Comparison of ENCODE assay signal across 11 mouse cellular contexts in genomic region chr13:49020152-49020551, GRCm38 (mm10). TPM values are rescaled to one million over a fixed set of nuclear protein-coding genes. Genes with fewer than 3 reads are reported as not detected.
DNase-seq lines count a peak whose midpoint lies in the region; ATAC-seq and TF ChIP-seq lines count a peak whose summit lies in the region.
"Had no signal": no experiment of that assay in that cellular context is flagged by ENCODE, and none has a peak within 500 bp of the region (broad histone marks: within the 10 kb centered on the region; RNA-seq: fewer than 3 reads in every experiment).

No protein-coding gene starts in this region.

- H3K36me3 ChIP-seq in kidney, adult 2 months (ENCODE audit: control insufficient read depth, insufficient read depth, low read length) = no peaks in the 10 kb centered on the region
- no peaks in the 10 kb centered on the region for H3K36me3 ChIP-seq in kidney, embryonic 16.5 days (ENCODE audit: insufficient read depth, low read length)
- H3K36me3 ChIP-seq in heart, embryonic 12.5 days = no peaks in the 10 kb centered on the region
- H3K36me3 ChIP-seq: hindbrain, embryonic 15.5 days; lung, embryonic 15.5 days had no signal

- no peak overlapping the region for H3K4me3 ChIP-seq in kidney, adult 2 months (ENCODE audit: insufficient read depth, low read depth, low read length)
- H3K4me3 ChIP-seq in kidney, embryonic 16.5 days (ENCODE audit: low read length) = no peak overlapping the region
- H3K4me3 ChIP-seq in heart, embryonic 12.5 days = no peak overlapping the region
- H3K4me3 ChIP-seq: hindbrain, embryonic 15.5 days; lung, embryonic 15.5 days had no signal

- H3K9ac ChIP-seq in kidney, embryonic 16.5 days (replicated peaks; ENCODE audit: low read length) = no peak overlapping the region
- H3K9ac ChIP-seq in heart, embryonic 12.5 days = no peak overlapping the region
- H3K9ac ChIP-seq: hindbrain, embryonic 15.5 days; lung, embryonic 15.5 days had no signal

- intact Hi-C loops in left cerebral cortex, postnatal 14 days (cut with DNase I) = no loop called here

- TF ChIP-seq POLR2A in kidney, adult 2 months (IDR thresholded peaks at IDR 0.05; ENCODE audit: low read depth, low read length) = no peak

- 62% methylated on average over 5 of the region's 5 CpGs for WGBS in kidney, adult 2 months
- WGBS in kidney, embryonic 16.5 days = 66% methylated on average over 5 of the region's 5 CpGs
- 59% methylated on average over 5 of the region's 5 CpGs for WGBS in heart, embryonic 12.5 days

- peaks cover 7% of the 10 kb centered on the region for H3K9me3 ChIP-seq in kidney, embryonic 16.5 days (ENCODE audit: low read length)
- H3K9me3 ChIP-seq in heart, embryonic 12.5 days (replicated peaks) = peaks cover 9% of the 10 kb centered on the region
- H3K9me3 ChIP-seq: hindbrain, embryonic 15.5 days; lung, embryonic 15.5 days had no signal

- TF ChIP-seq CTCF in kidney, adult 2 months (conservative IDR thresholded peaks at IDR 0.05; ENCODE audit: insufficient read depth, insufficient read length, low read depth, low read length) = no peak

- H3K4me2 ChIP-seq in kidney, embryonic 16.5 days (replicated peaks; ENCODE audit: low read depth, low read length) = no peak overlapping the region
- no peak overlapping the region for H3K4me2 ChIP-seq in heart, embryonic 12.5 days
- H3K4me2 ChIP-seq: hindbrain, embryonic 15.5 days; lung, embryonic 15.5 days had no signal

- no peaks in the 10 kb centered on the region for H3K27me3 ChIP-seq in kidney, adult 2 months (replicated peaks; ENCODE audit: control insufficient read depth, insufficient read depth, low read length)
- no peaks in the 10 kb centered on the region for H3K27me3 ChIP-seq in kidney, embryonic 16.5 days (ENCODE audit: insufficient read depth, low read length)
- no peaks in the 10 kb centered on the region for H3K27me3 ChIP-seq in heart, embryonic 12.5 days (replicated peaks)
- H3K27me3 ChIP-seq: lung, embryonic 15.5 days; Patski had no signal

- H3K4me1 ChIP-seq in kidney, adult 2 months (ENCODE audit: control insufficient read depth, insufficient read depth, low read length) = peaks cover 5% of the 10 kb centered on the region; the same call in 1 of the 2 replicates
- peaks cover 19% of the 10 kb centered on the region for H3K4me1 ChIP-seq in kidney, embryonic 16.5 days (ENCODE audit: insufficient read depth, low read length)
- peaks cover 25% of the 10 kb centered on the region for H3K4me1 ChIP-seq in heart, embryonic 12.5 days (replicated peaks)

- peak; percentile 34 for DNase-seq in kidney, adult 2 months
- DNase-seq in brain, adult 2 months (ENCODE audit: low read depth, low spot score) = peak; percentile 59
- DNase-seq in Muller cell, postnatal 12 days (ENCODE audit: inconsistent ontology term) = no peak
- no peak for DNase-seq in left cerebral cortex, postnatal 14 days (ENCODE audit: low spot score in 2 of 2)
- DNase-seq in layer of hippocampus, postnatal 36 days = no peak

- no peak for ATAC-seq in kidney, embryonic 16.5 days (ENCODE audit: low FRiP score, low TSS enrichment)
- ATAC-seq in heart, embryonic 12.5 days (ENCODE audit: insufficient number of reproducible peaks, low FRiP score) = peak; percentile 79
- peak; percentile 46 for ATAC-seq in megakaryocyte progenitor cell, adult 5-6 weeks (replicated peaks; ENCODE audit: poor library complexity)
- ATAC-seq: Patski had no signal

- no peak overlapping the region for H3K27ac ChIP-seq in kidney, adult 2 months (ENCODE audit: insufficient read depth, low read depth, low read length)
- no peak overlapping the region for H3K27ac ChIP-seq in kidney, embryonic 16.5 days (ENCODE audit: low read length)
- H3K27ac ChIP-seq in heart, embryonic 12.5 days (ENCODE audit: poor library complexity, severe bottlenecking) = no peak overlapping the region
- H3K27ac ChIP-seq: hindbrain, embryonic 15.5 days; lung, embryonic 15.5 days had no signal

RNA-seq across cellular contexts. Expression of gene Fam120a, which starts 52.3 kb away (rescaled TPM):
- 67.8 and 70.6 TPM in 2 replicates for polyA plus RNA-seq in kidney, adult 2 months (2012; rRNA removed)
- polyA plus RNA-seq in kidney, embryonic 16.5 days (2015; fragmentation: Nextera tagmentation; extraction: Ambion mirVana) = 23.2 and 24.8 TPM in 2 replicates
- polyA plus RNA-seq in heart, embryonic 12.5 days (2016; fragmentation: Nextera tagmentation; extraction: Ambion mirVana) = 20.7 and 23.5 TPM in 2 replicates
- total RNA-seq in megakaryocyte progenitor cell, adult 5-6 weeks (2015) = 211 and 215 TPM in 2 replicates
- 118 and 129 TPM in 2 replicates for total RNA-seq in megakaryocyte progenitor cell, adult 5-6 weeks (2017)
- 100 to 1,000 TPM; 127 to 130 TPM for total RNA-seq in left cerebral cortex, postnatal 14 days (2021)
- total RNA-seq in layer of hippocampus, postnatal 36 days (2021) = 100 to 1,000 TPM; 117 to 122 TPM

Comparison
In these comparisons a context has a peak if more than half of its experiments do, and no peak if none do; other contexts are left out.
1. DNase-seq: peak in kidney, adult 2 months (single experiment) and brain, adult 2 months (single experiment); none in Muller cell, postnatal 12 days (single experiment), left cerebral cortex, postnatal 14 days (0 of 2) and layer of hippocampus, postnatal 36 days (0 of 2).